Mouse (Mus musculus) CH12.LX (cell line): Measurements from ENCODE around the gene Cdyl2. TPM values are rescaled to one million over a fixed set of nuclear protein-coding genes. Genes with fewer than 3 reads are reported as not detected.

ENCODE experiments used
- DNase-seq: peaks from one replicate; pipeline ENCODE4 v3.0.0-alpha.2; 2013; ENCODE audit errors: extremely low read depth
- H3K27ac ChIP-seq: 2 replicates; pipeline ENCODE4 v1.5.1; 2012; ENCODE audit warnings: low read depth, mild to moderate bottlenecking, control low read depth, moderate library complexity; ENCODE audit not compliant: insufficient read depth
- H3K27me3 ChIP-seq: replicated peaks from 2 replicates; pipeline ENCODE3; 2012; ENCODE audit warnings: inconsistent platforms
- H3K36me3 ChIP-seq, 2 experiments: replicated peaks in 1 of 2; 2 replicates each; pipeline versions ENCODE3 to v1.6.1; 2012; ENCODE audit warnings: inconsistent platforms in 1 of 2, low read length in 1 of 2, mild to moderate bottlenecking in 1 of 2, mixed read lengths in 1 of 2, moderate library complexity in 1 of 2; ENCODE audit not compliant: control insufficient read depth in 1 of 2, insufficient read depth in 1 of 2
- H3K4me1 ChIP-seq, 2 experiments: 2 replicates each; pipeline ENCODE4 v1.6.1; 2012; ENCODE audit warnings: inconsistent platforms in 1 of 2, moderate library complexity in 1 of 2; ENCODE audit not compliant: insufficient read depth in 2 of 2, control insufficient read depth in 1 of 2
- H3K4me2 ChIP-seq: 2 replicates; pipeline ENCODE4 v1.6.1; 2012; ENCODE audit warnings: low read depth, mild to moderate bottlenecking, control low read depth; ENCODE audit not compliant: poor library complexity, insufficient read depth, severe bottlenecking
- H3K4me3 ChIP-seq, 3 experiments: fragments of 150-350 bp in 1 of 3; sonication (generic) in 1 of 3; replicated peaks in 1 of 3; 2 replicates each; pipeline versions ENCODE3 to v1.5.1; 2011 to 2012; ENCODE audit warnings: low read depth in 2 of 3, low read length in 2 of 3, mild to moderate bottlenecking in 2 of 3, moderate library complexity in 2 of 3, control low read depth in 1 of 3, improper control_type of control experiment in 1 of 3, inconsistent platforms in 1 of 3, mixed read lengths in 1 of 3; ENCODE audit not compliant: poor library complexity in 1 of 3
- H3K79me2 ChIP-seq: replicated peaks from 2 replicates; pipeline ENCODE4 v1.6.1; 2012; ENCODE audit warnings: mild to moderate bottlenecking, moderate library complexity; ENCODE audit not compliant: control insufficient read depth, poor library complexity, insufficient read depth, severe bottlenecking; ENCODE audit errors: extremely low read depth
- H3K9ac ChIP-seq: 2 replicates; pipeline ENCODE4 v1.6.1; 2012; ENCODE audit warnings: low read depth, mild to moderate bottlenecking, control low read depth, moderate library complexity; ENCODE audit not compliant: insufficient read depth
- H3K9me3 ChIP-seq: replicated peaks from 2 replicates; pipeline ENCODE3; 2012; ENCODE audit warnings: low read length, inconsistent platforms, mixed read lengths
- BHLHE40 ChIP-seq: IDR thresholded peaks from 2 replicates; pipeline ENCODE4 v1.6.1; 2011; ENCODE audit warnings: mild to moderate bottlenecking, low read depth, low read length, improper control_type of control experiment
- CHD1 ChIP-seq: IDR thresholded peaks from 2 replicates; pipeline ENCODE4 v1.6.1; 2012; ENCODE audit warnings: low read depth, low read length, improper control_type of control experiment, inconsistent platforms
- CTCF ChIP-seq, 2 experiments: IDR thresholded peaks in 1 of 2; conservative IDR thresholded peaks in 1 of 2; 2 replicates each; pipeline ENCODE4 v1.5.1; 2011 to 2012; ENCODE audit warnings: low read depth in 2 of 2, low read length in 2 of 2, improper control_type of control experiment in 1 of 2, inconsistent platforms in 1 of 2, mild to moderate bottlenecking in 1 of 2, moderate library complexity in 1 of 2
- EP300 ChIP-seq: IDR thresholded peaks from 2 replicates; pipeline ENCODE4 v1.6.1; 2011; ENCODE audit warnings: low read length, improper control_type of control experiment
- GABPA ChIP-seq: IDR thresholded peaks from 2 replicates; pipeline ENCODE4 v1.6.1; 2012; ENCODE audit warnings: low read depth, low read length, improper control_type of control experiment, inconsistent platforms; ENCODE audit not compliant: insufficient replicate concordance
- IRF4 ChIP-seq: IDR thresholded peaks from 2 replicates; pipeline ENCODE4 v1.6.1; 2014; ENCODE audit warnings: low read depth, mild to moderate bottlenecking, inconsistent platforms, low read length, improper control_type of control experiment
- JUN ChIP-seq: IDR thresholded peaks from 2 replicates; pipeline ENCODE4 v1.6.1; 2011; ENCODE audit warnings: low read depth, mild to moderate bottlenecking, low read length, improper control_type of control experiment, moderate library complexity; ENCODE audit not compliant: insufficient read depth
- MAFK ChIP-seq: IDR thresholded peaks from 2 replicates; pipeline ENCODE4 v1.6.1; 2011; ENCODE audit warnings: low read length, improper control_type of control experiment; ENCODE audit not compliant: insufficient replicate concordance
- MAX ChIP-seq: IDR thresholded peaks from 2 replicates; pipeline ENCODE4 v1.6.1; 2011; ENCODE audit warnings: low read length, improper control_type of control experiment
- MAZ ChIP-seq: IDR thresholded peaks from 2 replicates; pipeline ENCODE4 v1.6.1; 2012; ENCODE audit warnings: low read depth, mild to moderate bottlenecking, inconsistent platforms, low read length, improper control_type of control experiment, moderate library complexity
- NRF1 ChIP-seq: IDR thresholded peaks from 2 replicates; pipeline ENCODE4 v1.6.1; 2014; ENCODE audit warnings: low read depth, mild to moderate bottlenecking, inconsistent platforms, low read length, improper control_type of control experiment, moderate library complexity
- PAX5 ChIP-seq: IDR thresholded peaks from 2 replicates; pipeline ENCODE4 v1.6.1; 2012; ENCODE audit warnings: low read length, inconsistent platforms, mixed read lengths
- SIN3A ChIP-seq: IDR thresholded peaks from 2 replicates; pipeline ENCODE4 v1.6.1; 2012; ENCODE audit warnings: low read length, improper control_type of control experiment, inconsistent platforms
- SMC3 ChIP-seq: IDR thresholded peaks from 2 replicates; pipeline ENCODE4 v1.6.1; 2011; ENCODE audit warnings: low read depth, low read length, improper control_type of control experiment
- TBP ChIP-seq: conservative IDR thresholded peaks from 2 replicates; pipeline ENCODE4 v1.6.1; 2011; ENCODE audit warnings: low read depth, low read length, improper control_type of control experiment
- USF1 ChIP-seq: IDR thresholded peaks from 2 replicates; pipeline ENCODE4 v1.6.1; 2014; ENCODE audit warnings: low read depth, mild to moderate bottlenecking, inconsistent platforms, low read length, improper control_type of control experiment
- USF2 ChIP-seq: conservative IDR thresholded peaks from 2 replicates; pipeline ENCODE4 v1.6.1; 2011; ENCODE audit warnings: low read depth, low read length, improper control_type of control experiment
- ZC3H11A ChIP-seq: IDR thresholded peaks from 2 replicates; pipeline ENCODE4 v1.6.1; 2012; ENCODE audit warnings: low read depth, mild to moderate bottlenecking, inconsistent platforms, low read length, improper control_type of control experiment
- ZKSCAN1 ChIP-seq: IDR thresholded peaks from 2 replicates; pipeline ENCODE4 v1.6.1; 2012; ENCODE audit warnings: low read depth, inconsistent platforms, low read length, improper control_type of control experiment, borderline replicate concordance
- ZMIZ1 ChIP-seq: IDR thresholded peaks from 2 replicates; pipeline ENCODE4 v1.6.1; 2012; ENCODE audit warnings: low read depth, mild to moderate bottlenecking, inconsistent platforms, low read length, improper control_type of control experiment
- dilution Hi-C: fragments of 300-500 bp; cut with MboI; formaldehyde crosslinking; loops from 2 replicates; pipeline ENCODE4 v1.14.3; 2020; ENCODE audit warnings: low sequenced_read_pairs; ENCODE audit not compliant: extremely low pct_unique_long_range_greater_than_20kb, extremely low pct_ligation_motif_present
- in situ Hi-C: fragments of 300-500 bp; cut with MboI; formaldehyde crosslinking; loops from 3 replicates; pipeline ENCODE4 v1.14.3; 2019; ENCODE audit warnings: low sequenced_read_pairs, low pct_ligation_motif_present, low pct_unique_long_range_greater_than_20kb, mixed read lengths
- polyA plus RNA-seq: library from polyadenylated mRNA; unstranded; fragments of >175 nt; gene quantifications from 2 replicates; pipeline ENCODE4 v1.2.1, GENCODE M21; 2012; ENCODE audit warnings: low read depth; ENCODE audit not compliant: insufficient read length
- total RNA-seq, 2 experiments: library from RNA; depleted of rRNA; stranded (reverse); fragments of 300-350 nt in 1 of 2; fragments of >200 nt in 1 of 2; gene quantifications; 2 replicates each; pipeline ENCODE4 v1.2.3; 2012 to 2014

Cdyl2 gene
- total and polyA plus RNA-seq, 3 experiments: 4.4 to 9.4 (median 6.9) TPM

GRCm38 (mm10) chr8:116770756-116771155 is 38.0 kb upstream of the Cdyl2 start:
- DNase-seq: no peak
- in situ Hi-C loops (no loop called here), dilution Hi-C loops (no loop called here)
- no peak for TF ChIP-seq ZC3H11A
- no peak for TF ChIP-seq GABPA
- TF ChIP-seq MAZ: no peak
- TF ChIP-seq SMC3: no peak
- no peak for TF ChIP-seq USF1
- TF ChIP-seq ZMIZ1: no peak
- TF ChIP-seq MAX: no peak
- no peak for TF ChIP-seq BHLHE40
- no peak for TF ChIP-seq PAX5
- no peak for TF ChIP-seq CHD1
- TF ChIP-seq MAFK: no peak
- TF ChIP-seq NRF1: no peak
- TF ChIP-seq JUN: no peak
- TF ChIP-seq IRF4: no peak
- TF ChIP-seq USF2: no peak
- no peak for TF ChIP-seq TBP
- TF ChIP-seq EP300: no peak
- Histone ChIP-seq H3K36me3 (no peaks in the 10 kb centered on the region), H3K27me3 (no peaks in the 10 kb centered on the region), H3K4me1 (no peaks in the 10 kb centered on the region), H3K27ac (no peak overlapping the region), H3K79me2 (no peaks in the 10 kb centered on the region), H3K4me3 (no peak overlapping the region), H3K4me2 (no peak overlapping the region), H3K9ac (no peak overlapping the region), H3K9me3 (no peaks in the 10 kb centered on the region)

GRCm38 (mm10) chr8:116756174-116756573 is 23.4 kb upstream of the Cdyl2 start:
- Histone ChIP-seq H3K4me3 (no peak overlapping the region), H3K9ac (no peak overlapping the region), H3K4me2 (no peak overlapping the region), H3K36me3 (no peaks in the 10 kb centered on the region), H3K27ac (no peak overlapping the region), H3K27me3 (no peaks in the 10 kb centered on the region), H3K4me1 (no peaks in the 10 kb centered on the region), H3K79me2 (no peaks in the 10 kb centered on the region), H3K9me3 (no peaks in the 10 kb centered on the region)
- TF ChIP-seq SIN3A: no peak
- peak; percentile 89 for TF ChIP-seq ZKSCAN1
- TF ChIP-seq CTCF (conservative IDR thresholded peaks at IDR 0.05 in 1 of 2, IDR thresholded peaks at IDR 0.05 in 1 of 2; ENCODE audit: low read depth in 2 of 2, low read length in 2 of 2): no peak
- TF ChIP-seq USF2: no peak
- in situ Hi-C loops: loop anchor here (10.0 kb wide), 1 partner anchor 271 kb away; no protein-coding TSS in a partner anchor
- DNase-seq: no peak
- dilution Hi-C loops: no loop called here
